Mouse (Mus musculus) liver, embryonic 11.5 days (tissue): ENCODE measurements around the gene Tmem252. TPM values are rescaled to one million over a fixed set of nuclear protein-coding genes. Genes with fewer than 3 reads are reported as not detected.

ENCODE experiments used
- ATAC-seq: fragments of 200-750 bp; cut with Nextera tagmentation; replicated peaks from 2 replicates; pipeline ENCODE4 v1.8.0; 2017; ENCODE audit warnings: moderate number of reproducible peaks, mild to moderate bottlenecking, moderate TSS enrichment, moderate library complexity; ENCODE audit not compliant: low FRiP score
- DNase-seq: peaks from one replicate; pipeline ENCODE4 v3.0.0-alpha.2; 2017; ENCODE audit warnings: low spot score
- H3K27ac ChIP-seq: fragments of 300-500 bp; sonication (generic); 2 replicates; pipeline ENCODE4 v1.5.1; 2014; ENCODE audit warnings: mild to moderate bottlenecking, low read depth, low read length, control low read depth
- H3K27me3 ChIP-seq: fragments of 300-500 bp; sonication (generic); replicated peaks from 2 replicates; pipeline ENCODE4 v1.6.1; 2014; ENCODE audit warnings: low read length, mixed read lengths; ENCODE audit not compliant: control insufficient read depth, insufficient read depth
- H3K36me3 ChIP-seq: fragments of 300-500 bp; sonication (generic); 2 replicates; pipeline ENCODE4 v1.6.1; 2014; ENCODE audit warnings: mild to moderate bottlenecking, low read length, moderate library complexity, mixed read lengths; ENCODE audit not compliant: control insufficient read depth, insufficient read depth
- H3K4me1 ChIP-seq: fragments of 300-500 bp; sonication (generic); replicated peaks from 2 replicates; pipeline ENCODE4 v1.6.1; 2014; ENCODE audit warnings: low read length, mixed read lengths; ENCODE audit not compliant: control insufficient read depth, insufficient read depth
- H3K4me2 ChIP-seq: fragments of 300-500 bp; sonication (generic); 2 replicates; pipeline ENCODE4 v1.6.1; 2014; ENCODE audit warnings: mild to moderate bottlenecking, control low read depth, moderate library complexity
- H3K4me3 ChIP-seq: fragments of 300-500 bp; sonication (generic); 2 replicates; pipeline ENCODE4 v1.5.1; 2014; ENCODE audit warnings: low read depth, low read length, control low read depth
- H3K9ac ChIP-seq: fragments of 300-500 bp; sonication (generic); 2 replicates; pipeline ENCODE4 v1.6.1; 2014; ENCODE audit warnings: low read depth, low read length, control low read depth
- H3K9me3 ChIP-seq: fragments of 300-500 bp; sonication (generic); 2 replicates; pipeline ENCODE4 v1.6.1; 2016; ENCODE audit warnings: low read length, inconsistent platforms, mixed read lengths; ENCODE audit not compliant: control insufficient read depth
- WGBS: fragments of 180-500 bp; shearing (Covaris S2); extraction: QIAGEN DNeasy Blood & Tissue Kit; methylation state at CpG from one replicate; pipeline ENCODE4 v1.1.7; 2014; 5-methylcytosine and 5-hydroxymethylcytosine counted together
- polyA plus RNA-seq: library from polyadenylated mRNA; unstranded; fragments of >200 nt; fragmentation: Nextera tagmentation; extraction: Ambion mirVana; gene quantifications from 2 replicates; pipeline ENCODE4 v1.2.1, GENCODE M21; 2014

Gene Tmem252
- polyA plus RNA-seq, 1 experiment from 2014 or later = 1.3 TPM

GRCm38 (mm10) chr19:24671571-24671970, 2.2 kb upstream of the Tmem252 start:
- ATAC-seq = no peak
- Histone ChIP-seq H3K4me3 (no peak overlapping the region), H3K9ac (no peak overlapping the region), H3K4me2 (no peak overlapping the region), H3K36me3 (no peaks in the 10 kb centered on the region), H3K27ac (no peak overlapping the region), H3K9me3 (no peaks in the 10 kb centered on the region), H3K27me3 (no peaks in the 10 kb centered on the region), H3K4me1 (no peaks in the 10 kb centered on the region)
- WGBS = 45% methylated on average over 3 of the region's 3 CpGs
- DNase-seq = no peak

GRCm38 (mm10) chr19:24672366-24672960, 1.3 kb upstream of the Tmem252 start:
- no peak overlapping the region for H3K9ac ChIP-seq
- no peak overlapping the region for H3K4me3 ChIP-seq
- H3K36me3 ChIP-seq = no peaks in the 10 kb centered on the region
- no peaks in the 10 kb centered on the region for H3K27me3 ChIP-seq
- DNase-seq (no peak), ATAC-seq (no peak)
- H3K9me3 ChIP-seq = no peaks in the 10 kb centered on the region
- H3K4me2 ChIP-seq = no peak overlapping the region
- WGBS = 61% methylated on average over 10 of the region's 10 CpGs
- H3K4me1 ChIP-seq = no peaks in the 10 kb centered on the region
- H3K27ac ChIP-seq = no peak overlapping the region

GRCm38 (mm10) chr19:24673331-24673730, 477 bp upstream of the Tmem252 start:
- ATAC-seq = no peak
- no peaks in the 10 kb centered on the region for H3K27me3 ChIP-seq
- H3K9me3 ChIP-seq = no peaks in the 10 kb centered on the region
- H3K9ac ChIP-seq = no peak overlapping the region
- H3K27ac ChIP-seq = no peak overlapping the region
- no peak for DNase-seq
- no peak overlapping the region for H3K4me3 ChIP-seq
- 83% methylated on average over 10 of the region's 10 CpGs for WGBS
- H3K36me3 ChIP-seq = no peaks in the 10 kb centered on the region
- H3K4me1 ChIP-seq = no peaks in the 10 kb centered on the region
- H3K4me2 ChIP-seq = no peak overlapping the region

- Histone ChIP-seq H3K27ac (no peak overlapping the region), H3K27me3 (no peaks in the 10 kb centered on the region)
- WGBS = 79% methylated on average over 7 of the region's 7 CpGs
Measured at GRCm38 (mm10) chr19:24676429-24676828, 2.6 kb downstream of the Tmem252 start.

GRCm38 (mm10) chr19:24677242-24677984, 3.6 kb downstream of the Tmem252 start:
- Histone ChIP-seq H3K36me3 (no peaks in the 10 kb centered on the region), H3K4me3 (no peak overlapping the region), H3K4me1 (no peaks in the 10 kb centered on the region), H3K9me3 (no peaks in the 10 kb centered on the region), H3K4me2 (no peak overlapping the region), H3K9ac (no peak overlapping the region), H3K27me3 (no peaks in the 10 kb centered on the region), H3K27ac (no peak overlapping the region)
- no peak for ATAC-seq
- no peak for DNase-seq
- 55% methylated on average over 8 of the region's 8 CpGs for WGBS

More at GRCm38 (mm10) chr19:24676429-24676828, 2.6 kb downstream of the Tmem252 start:
- H3K4me3 ChIP-seq = no peak overlapping the region
- H3K9me3 ChIP-seq = no peaks in the 10 kb centered on the region
- no peak overlapping the region for H3K4me2 ChIP-seq
- no peak overlapping the region for H3K9ac ChIP-seq
- H3K36me3 ChIP-seq = no peaks in the 10 kb centered on the region
- ATAC-seq (no peak), DNase-seq (no peak)
- no peaks in the 10 kb centered on the region for H3K4me1 ChIP-seq

- Histone ChIP-seq H3K4me2 (no peak overlapping the region), H3K9ac (no peak overlapping the region), H3K27me3 (no peaks in the 10 kb centered on the region), H3K9me3 (no peaks in the 10 kb centered on the region), H3K36me3 (no peaks in the 10 kb centered on the region), H3K27ac (no peak overlapping the region), H3K4me1 (no peaks in the 10 kb centered on the region), H3K4me3 (no peak overlapping the region)
- DNase-seq (no peak), ATAC-seq (no peak)
- WGBS = 64% methylated on average over 12 of the region's 12 CpGs
Measured at GRCm38 (mm10) chr19:24683016-24683720, 9.4 kb downstream of the Tmem252 start.

GRCm38 (mm10) chr19:24686411-24686810, 12.6 kb downstream of the Tmem252 start:
- DNase-seq (no peak), ATAC-seq (no peak)
- H3K36me3 ChIP-seq = no peaks in the 10 kb centered on the region
- H3K4me3 ChIP-seq = no peak overlapping the region
- no peaks in the 10 kb centered on the region for H3K27me3 ChIP-seq
- H3K9ac ChIP-seq = no peak overlapping the region
- WGBS = 81% methylated on average over 10 of the region's 10 CpGs
- H3K9me3 ChIP-seq = no peaks in the 10 kb centered on the region
- H3K4me1 ChIP-seq = no peaks in the 10 kb centered on the region
- no peak overlapping the region for H3K4me2 ChIP-seq
- no peak overlapping the region for H3K27ac ChIP-seq

- no peak overlapping the region for H3K27ac ChIP-seq
- ATAC-seq = no peak
- DNase-seq = no peak
- no peaks in the 10 kb centered on the region for H3K36me3 ChIP-seq
- H3K4me2 ChIP-seq = no peak overlapping the region
- H3K9me3 ChIP-seq = no peaks in the 10 kb centered on the region
- H3K9ac ChIP-seq = no peak overlapping the region
- no peak overlapping the region for H3K4me3 ChIP-seq
- 76% methylated on average over 6 of the region's 6 CpGs for WGBS
- no peaks in the 10 kb centered on the region for H3K27me3 ChIP-seq
- H3K4me1 ChIP-seq = no peaks in the 10 kb centered on the region
Measured at GRCm38 (mm10) chr19:24688327-24688726, 14.5 kb downstream of the Tmem252 start.
